Mouse (Mus musculus) R1 (cell line): Measurements from ENCODE around the gene Kifc5b.
"Not testable (repeated sequence)": the region's sequence is repeated elsewhere in the genome, so short reads cannot be mapped to it uniquely, and the experiment has no call there.

Experiments
- DNase-seq: peaks from one replicate; pipeline ENCODE4 v3.0.0-alpha.2; 2018; ENCODE audit warnings: low read depth, low spot score

Gene Kifc5b

DNA sequence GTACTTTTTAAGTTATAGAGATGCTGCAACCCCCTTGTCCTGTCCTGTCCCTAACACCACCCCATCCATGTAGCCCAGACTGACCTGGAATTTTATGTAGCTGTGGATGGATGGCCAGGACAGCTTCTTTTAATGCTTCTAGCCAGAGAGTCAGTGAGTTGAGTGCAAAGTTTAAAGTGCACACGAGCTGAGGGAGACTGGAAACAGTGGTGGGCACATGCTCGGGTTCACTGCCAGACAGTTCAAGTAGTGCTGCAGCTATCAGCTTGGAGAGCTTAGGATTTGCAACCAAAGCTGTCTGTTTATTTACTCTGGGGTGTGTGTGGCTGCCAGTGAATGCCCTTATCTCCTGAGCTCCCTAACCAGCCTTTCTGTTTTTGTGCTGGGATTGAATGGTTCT lies 2.6 kb downstream of the Kifc5b start:
- DNase-seq, result not testable (repeated sequence)

DNA sequence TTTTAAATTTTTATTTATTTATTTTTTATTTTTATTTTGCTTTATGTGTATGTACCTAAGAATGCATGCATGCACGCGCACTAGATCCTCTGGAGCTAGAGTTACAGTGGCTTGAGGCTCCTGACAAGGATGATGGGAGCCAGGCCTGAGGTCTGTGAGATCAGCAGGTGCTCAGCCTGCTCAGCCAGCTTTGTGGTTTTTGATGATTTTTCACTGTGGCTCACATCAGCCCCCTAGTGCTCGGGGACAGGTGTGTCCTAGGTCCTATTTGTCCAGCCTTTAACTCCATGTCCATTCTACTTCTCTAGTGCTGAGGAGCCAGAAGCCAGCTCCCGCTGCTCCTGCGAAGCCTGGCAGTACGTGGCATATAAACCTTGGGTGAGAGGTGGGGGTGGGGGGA lies 5.5 kb downstream of the Kifc5b start:
- not testable (repeated sequence) for DNase-seq

DNA sequence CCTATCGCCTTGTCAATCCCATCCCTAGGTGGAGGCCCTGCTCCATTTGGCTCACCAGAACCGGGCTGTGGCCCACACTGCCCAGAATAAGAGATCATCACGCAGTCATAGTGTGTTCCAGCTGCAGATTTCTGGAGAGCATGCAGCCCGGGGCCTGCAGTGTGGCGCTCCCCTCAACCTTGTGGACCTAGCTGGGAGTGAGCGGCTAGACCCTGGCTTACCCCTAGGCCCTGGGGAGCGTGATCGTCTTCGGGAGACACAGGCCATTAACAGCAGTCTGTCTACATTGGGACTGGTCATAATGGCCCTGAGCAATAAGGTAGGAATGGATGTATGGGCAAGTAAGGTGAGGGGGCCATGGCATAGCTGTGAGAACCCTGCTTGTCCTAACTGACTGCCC lies 8.5 kb downstream of the Kifc5b start:
- DNase-seq, result not testable (repeated sequence)

DNA sequence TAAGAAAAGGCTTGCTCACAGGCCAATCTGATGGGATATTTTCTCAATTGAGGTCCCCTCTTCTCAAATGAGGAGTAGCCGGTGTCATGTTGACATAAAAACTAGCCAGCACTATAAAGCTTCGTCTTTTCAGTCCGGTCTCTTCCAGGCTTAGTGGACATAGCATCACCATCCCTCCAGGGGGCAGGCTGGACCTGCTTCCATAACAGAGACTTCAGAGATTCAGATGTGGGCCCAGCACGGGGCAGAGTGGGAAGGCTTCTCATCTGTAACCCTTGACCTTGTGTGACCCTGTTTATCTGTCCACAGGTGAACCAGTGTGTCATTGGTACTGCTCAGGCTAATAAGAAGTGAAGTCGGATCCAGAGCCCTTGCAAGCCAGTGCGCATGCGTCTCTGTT lies 14.9 kb downstream of the Kifc5b start:
- peak; percentile 45 for DNase-seq

DNA sequence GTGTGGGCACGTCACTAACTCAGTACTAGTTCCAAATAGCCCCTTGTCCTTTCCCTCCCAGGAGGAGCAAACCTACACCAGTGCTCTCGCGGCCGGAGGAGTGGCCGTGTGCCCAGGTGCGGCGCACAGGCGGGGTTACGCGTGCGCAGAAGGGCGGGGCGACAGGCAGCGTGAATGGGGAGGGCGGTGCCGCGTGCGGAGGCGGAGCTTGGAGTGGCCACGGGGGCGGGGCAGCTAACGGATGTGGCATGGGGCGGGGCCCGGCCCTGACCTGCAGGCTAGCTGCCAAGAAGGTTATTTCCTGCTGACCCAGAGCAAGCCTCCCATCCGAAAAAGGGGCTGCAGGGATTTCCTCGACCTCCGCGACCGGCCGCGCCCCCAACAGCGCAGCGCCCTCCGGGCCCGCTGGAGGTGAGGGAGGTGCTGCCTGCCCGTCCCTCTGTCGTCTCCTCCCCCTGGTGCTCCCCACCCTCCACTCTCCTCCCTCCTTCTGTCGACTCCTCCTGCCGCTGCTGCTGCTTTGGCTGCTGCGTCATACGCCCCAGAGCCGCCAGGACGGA lies 16.0 kb downstream of the Kifc5b start, which contains the start of gene Phf1:
Gene Phf1, plus strand, starts transcription at position 214 of the 560 bp plus-strand sequence.
- peak; percentile 92 for DNase-seq

DNA sequence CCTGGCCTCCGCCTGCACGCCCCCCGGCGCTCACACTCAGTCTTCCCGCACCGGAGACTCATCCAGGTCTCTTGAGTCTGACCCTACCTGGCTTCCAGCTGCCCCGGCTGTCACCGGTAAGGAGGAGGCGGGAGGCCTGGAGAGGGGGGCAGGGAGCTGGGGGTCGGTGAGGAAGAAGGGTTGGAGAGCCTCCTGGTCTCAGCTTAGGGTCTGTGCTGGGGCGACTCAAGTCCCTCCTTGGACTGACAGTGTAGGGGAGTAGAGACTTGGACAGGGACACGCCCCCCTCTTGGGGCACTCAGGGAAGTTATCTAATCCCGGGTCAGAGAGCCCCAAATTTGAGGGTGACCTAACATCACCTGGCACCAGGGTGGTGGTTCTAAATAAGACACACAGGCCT lies 16.5 kb downstream of the Kifc5b start:
- DNase-seq, result no peak

DNA sequence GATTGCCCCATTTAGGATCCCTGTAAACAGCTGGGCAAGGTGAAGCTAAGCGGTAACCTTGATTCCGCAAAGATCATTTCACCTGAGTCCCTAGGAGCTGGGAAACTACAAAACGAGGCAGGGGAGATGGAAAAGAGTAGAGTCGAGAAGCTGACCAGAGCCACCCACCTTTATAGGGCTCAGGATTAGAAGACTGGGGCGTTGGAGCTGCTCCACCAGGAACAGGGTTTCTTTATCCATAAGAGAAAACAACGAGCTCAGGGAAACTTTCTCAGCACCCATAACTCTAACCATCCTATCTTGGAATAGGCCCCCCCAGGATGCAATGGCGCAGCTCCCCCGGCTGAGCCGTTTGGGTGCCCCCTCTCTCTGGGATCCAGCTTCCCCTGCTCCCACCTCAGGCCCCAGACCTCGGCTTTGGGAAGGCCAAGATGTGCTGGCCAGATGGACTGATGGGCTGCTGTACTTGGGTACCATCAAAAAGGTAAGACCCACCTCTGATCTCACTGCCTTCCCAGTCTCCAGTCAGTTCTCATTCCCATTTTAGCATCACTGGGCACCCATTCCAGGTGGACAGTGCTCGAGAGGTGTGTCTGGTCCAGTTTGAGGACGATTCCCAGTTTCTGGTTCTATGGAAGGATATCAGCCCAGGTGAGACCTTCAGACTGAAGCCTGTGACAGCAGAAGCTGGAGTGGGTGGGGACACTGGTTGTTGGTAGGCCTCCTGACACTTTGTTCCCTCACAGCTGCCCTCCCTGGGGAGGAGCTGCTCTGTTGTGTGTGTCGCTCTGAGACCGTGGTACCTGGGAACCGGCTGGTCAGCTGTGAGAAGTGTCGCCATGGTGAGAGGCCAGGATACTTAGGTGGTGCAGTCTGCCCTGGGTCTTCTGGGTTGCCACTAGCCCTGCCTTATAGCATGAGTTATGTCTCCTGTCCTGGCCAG lies 17.3 kb downstream of the Kifc5b start:
- no peak for DNase-seq

DNA sequence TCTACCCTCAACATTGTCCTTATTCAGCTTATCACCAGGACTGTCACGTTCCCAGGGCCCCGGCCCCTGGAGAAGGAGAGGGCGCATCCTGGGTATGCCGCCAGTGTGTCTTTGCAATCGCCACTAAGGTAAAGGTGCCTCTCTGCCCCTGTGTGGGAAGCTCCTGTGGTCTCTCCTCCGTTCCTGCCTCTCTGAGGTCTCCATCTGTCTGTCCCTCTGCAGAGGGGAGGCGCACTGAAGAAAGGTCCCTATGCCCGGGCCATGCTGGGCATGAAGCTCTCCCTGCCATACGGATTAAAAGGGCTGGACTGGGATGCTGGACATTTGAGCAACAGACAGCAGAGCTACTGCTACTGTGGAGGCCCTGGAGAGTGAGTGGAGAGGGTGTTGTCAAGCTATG lies 18.1 kb downstream of the Kifc5b start:
- DNase-seq, result no peak

DNA sequence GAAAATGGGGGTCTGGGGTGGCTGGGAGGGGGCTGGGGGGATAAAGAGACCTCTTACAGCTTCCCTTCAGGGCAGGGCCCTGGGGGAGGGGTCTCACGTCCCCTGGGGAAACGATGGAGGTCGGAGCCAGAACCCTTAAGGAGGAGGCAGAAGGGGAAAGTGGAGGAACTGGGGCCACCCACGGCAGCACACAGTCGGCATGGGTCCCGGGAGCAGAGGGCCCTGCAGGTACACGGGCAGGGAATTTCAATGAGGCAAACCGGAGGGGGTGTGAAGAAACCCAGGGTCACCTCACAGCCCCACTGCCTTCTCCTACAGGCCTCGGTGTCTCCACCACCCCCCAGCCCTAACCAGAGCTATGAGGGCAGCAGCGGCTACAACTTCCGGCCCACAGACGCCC lies 19.6 kb downstream of the Kifc5b start:
- DNase-seq, result no peak

DNA sequence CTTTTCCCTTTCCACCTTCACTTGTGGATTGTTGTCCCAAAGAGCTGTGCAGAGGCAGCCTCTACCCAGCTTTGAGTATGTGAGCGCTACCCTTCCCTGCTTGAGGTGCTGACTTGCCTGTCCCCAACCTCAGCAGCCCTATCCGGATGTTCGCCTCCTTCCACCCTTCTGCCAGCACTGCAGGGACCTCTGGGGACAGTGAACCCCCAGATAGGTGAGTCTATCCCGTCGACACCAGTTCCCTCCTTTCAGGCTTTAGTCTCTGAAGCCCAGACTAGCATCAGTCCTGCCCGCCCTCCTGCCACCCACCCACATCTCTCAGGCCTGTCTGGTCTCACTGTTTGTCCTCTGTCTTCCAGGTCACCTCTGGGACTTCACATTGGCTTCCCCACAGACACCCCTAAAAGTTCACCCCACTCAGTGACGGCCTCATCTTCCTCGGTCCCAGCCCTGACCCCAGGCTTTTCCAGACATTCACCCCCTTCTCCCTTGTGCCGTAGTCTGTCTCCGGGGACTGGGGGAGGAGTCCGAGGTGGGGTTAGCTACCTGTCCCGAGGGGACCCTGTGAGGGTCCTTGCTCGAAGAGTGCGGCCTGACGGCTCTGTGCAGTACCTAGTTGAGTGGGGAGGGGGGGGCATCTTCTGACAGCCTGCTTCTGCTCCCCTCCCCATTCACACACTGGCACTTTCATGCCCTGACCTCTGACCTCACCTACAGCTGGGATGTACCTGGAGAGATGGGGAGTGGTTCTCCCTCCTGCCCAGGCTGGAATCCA lies 20.2 kb downstream of the Kifc5b start:
- no peak for DNase-seq

DNA sequence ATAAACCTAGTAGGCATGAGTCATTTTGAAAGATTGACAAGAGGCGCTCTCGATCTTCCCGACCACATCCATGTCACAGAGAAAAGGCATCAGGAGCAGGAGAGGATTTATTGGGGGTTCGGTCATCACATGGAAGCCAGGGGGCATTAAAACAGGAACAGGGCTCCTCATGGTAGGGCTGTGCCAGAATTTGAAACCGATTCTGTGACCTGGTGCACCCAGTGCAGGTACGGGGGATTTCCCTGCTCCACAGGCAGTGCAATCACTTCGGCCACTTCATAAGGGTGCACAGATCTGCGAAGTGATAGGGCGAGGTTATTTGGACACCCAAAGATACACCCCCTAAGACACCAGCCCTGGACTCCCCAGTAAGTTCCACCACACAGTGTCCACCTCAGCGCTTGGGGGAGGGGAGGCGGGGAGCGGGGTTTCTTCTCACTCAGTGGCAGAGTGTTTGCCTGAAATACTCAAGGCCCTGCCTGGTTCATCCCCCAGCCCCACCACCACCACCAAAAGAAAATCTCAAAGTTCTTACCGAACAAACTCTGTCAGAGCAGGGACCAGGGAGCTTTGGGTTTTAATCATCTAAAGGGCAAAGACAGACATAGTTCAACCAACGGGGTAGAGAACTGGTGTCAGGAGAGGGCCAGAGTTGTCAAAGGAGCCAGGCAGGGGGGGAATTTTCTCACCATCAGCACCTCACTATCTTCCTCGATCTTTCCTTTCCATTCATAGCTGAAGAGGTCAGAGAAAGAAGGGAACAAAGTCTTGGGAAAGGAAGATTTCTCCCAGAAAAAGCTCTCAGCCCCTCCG lies 21.2 kb downstream of the Kifc5b start:
- DNase-seq, result no peak

DNA sequence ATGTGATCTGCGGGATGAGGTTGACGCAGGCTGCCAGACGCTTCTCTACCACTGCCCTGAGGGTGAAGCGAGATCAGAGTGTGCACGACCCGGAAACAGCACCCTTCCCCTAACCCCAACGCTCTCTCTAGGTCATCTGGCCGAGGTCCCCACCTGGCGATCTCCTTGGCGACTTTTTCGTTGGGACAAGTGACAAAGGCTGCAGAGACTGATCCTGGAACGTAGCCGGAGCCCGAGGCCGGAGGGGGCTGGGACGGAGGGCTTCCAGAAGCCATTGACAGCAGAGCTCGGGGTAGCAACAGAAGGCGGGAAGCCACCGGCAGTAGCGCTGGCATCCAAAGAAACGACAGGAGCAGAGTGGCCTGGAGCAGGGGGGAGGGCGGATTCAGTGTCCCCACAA lies 21.8 kb downstream of the Kifc5b start:
- no peak for DNase-seq

DNA sequence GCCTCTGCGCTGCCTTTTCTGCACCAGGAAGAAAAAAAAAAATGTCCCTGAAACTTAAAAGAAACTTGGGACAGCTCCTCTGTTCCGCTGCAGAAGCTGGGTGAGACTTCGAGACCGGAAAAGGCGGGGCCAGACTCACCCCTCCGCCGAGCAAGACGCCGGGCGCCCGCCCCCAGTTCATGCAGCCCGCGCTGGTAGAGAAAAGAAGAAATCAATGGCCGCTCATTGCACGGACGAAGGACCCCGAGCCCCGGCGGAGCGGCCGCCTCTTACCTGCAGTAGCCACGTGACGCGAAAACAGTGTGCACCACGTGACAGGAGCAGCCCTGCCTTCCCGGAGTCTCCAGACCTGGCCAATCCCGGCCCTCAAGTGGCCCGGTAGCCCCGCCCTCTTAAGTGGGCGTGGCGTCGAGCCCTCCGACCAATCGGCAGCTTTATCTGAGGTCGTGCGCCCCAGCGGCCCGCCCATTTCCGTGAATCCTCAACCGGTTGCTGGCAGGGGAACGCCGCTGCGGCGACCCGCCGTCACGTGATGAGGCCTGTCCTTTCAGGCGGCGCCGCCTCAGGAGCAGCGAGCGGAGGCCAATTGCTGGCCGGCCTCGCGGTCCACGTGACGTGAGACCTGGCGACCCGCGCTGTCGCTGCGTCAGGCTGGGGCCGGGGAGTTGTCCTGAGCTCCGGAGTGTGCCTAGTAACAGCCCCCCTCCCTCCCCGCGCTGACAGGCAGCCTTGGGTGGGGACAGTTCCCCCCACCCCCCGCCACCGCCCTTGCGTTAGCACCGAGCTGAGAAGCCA lies 22.5 kb downstream of the Kifc5b start, which contains the start of gene Cuta:
Gene Cuta, minus strand, starts transcription at position 392 of the 795 bp plus-strand sequence.
- peak; percentile 99 for DNase-seq

DNA sequence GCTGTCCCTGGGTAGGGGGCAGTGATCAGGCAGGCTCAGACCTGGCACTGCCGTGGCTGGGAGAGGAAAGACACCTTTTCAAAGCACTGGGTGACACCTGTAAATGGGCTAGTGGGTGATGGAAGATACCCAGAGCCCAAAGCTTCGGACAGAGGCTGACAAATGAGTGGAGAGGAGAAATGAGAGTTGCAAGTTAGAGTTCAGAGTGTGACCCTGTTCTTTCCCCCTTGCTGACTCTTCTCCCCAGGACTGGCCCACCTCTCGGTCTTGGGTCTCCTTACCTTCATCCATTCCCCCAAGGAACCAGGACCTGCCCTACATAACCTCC lies 23.0 kb downstream of the Kifc5b start:
- DNase-seq, result no peak

DNA sequence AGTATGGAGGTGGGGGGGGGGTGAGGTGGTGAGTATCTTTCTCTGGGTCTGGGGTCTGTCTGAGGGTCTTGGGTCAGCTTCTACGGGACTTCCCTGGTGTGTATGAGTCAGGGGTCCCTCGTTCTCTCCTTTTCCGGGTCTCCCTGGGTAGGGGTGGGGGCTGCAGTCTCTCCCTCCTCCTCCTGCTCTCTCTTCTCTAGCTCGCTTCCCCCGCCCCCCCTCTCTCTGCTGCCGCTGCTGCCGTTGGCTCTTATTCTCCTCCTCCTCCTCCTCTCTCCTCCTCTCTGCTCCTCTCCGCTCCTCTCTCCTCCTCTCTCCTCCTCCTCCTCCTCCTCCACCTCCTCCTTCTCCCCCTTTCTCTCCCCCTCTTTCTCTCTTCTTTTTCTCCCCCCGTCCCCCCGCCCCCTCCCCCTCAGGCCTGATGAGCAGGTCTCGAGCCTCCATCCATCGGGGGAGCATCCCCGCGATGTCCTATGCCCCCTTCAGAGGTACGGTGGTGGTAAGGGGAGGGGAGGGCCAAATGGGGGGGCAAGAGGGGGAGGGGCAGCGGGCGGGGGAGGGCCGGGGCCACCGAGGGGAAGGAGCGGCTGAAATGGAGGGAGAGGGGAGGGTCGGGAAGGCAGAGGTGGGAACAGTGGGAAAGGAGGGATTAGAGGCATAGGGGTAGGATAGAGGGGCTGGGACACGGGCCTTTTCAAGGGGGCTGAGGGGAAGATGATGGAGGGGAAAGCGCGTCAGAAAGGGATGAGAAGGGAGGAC lies 24.3 kb downstream of the Kifc5b start, which contains the start of gene Syngap1:
Gene Syngap1, plus strand, starts transcription at position 223 of the 759 bp plus-strand sequence.
- DNase-seq, result no peak

DNA sequence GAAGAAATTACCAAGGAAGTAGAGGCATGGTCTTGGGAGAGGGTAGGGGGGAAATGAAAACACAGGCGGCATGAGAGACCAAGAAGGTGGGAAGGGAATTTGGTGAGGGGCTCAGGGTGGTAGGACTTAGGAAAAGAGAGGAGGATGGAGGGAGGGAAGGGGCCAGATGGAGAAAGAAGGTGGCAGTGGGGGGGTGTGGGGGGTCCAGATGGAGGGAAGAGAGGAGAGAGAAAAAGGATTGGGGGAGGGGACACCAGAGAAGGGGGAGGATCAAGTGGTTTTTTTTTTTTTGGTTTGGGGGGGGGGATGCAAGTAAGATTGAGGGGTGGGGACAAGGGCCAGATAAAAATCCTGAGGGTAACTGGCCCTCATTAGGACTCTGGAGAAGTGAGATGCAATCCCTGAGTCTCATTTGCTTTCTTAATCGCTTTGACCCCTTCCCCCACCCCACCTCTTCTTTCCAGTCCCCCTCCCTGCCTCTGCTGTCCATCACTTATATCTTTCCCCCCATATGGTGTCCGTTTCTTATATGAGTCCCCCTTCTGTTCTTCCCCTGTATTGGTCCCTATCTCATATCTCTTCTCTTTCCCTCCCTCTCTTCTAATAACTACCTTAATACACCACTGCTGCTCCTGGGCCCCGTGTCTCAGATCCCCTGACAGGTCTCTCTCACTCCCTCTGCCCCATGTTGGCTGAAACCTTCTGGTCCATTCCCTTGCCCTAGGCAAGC lies 25.1 kb downstream of the Kifc5b start:
- DNase-seq, result no peak

DNA sequence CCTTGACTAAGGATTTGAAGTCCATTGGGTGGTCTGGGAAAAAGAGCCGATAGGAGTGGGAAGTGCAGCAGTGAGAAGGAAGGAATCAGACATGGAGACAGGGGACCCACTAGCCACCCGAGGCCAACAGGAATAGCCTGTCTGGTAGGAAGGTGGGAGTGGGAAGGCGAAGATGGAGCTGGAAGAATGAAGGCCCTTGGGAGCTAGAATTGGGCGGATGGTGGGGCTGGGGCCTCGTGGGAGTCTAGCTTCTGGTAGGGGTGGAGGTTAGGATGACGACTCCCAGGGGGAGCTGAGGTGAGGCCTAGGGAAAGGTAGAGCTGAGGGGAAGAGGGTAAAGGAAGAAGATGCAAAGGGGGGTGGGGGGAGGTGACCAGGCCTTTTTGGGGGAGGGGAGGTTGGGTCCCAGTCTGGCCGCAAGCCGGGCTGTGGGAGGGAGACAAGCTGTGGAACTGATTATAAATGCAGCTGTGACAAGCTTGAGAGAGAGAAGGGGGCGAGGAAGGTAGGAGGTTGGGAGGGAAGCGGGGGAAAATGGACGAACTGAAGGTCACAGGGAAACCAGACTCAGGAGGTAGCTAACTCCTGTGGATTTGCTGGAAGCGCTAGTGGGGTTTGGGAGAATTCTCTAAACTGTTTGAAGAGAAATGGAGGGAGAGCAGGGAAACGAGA lies 29.1 kb downstream of the Kifc5b start:
- DNase-seq, result no peak

DNA sequence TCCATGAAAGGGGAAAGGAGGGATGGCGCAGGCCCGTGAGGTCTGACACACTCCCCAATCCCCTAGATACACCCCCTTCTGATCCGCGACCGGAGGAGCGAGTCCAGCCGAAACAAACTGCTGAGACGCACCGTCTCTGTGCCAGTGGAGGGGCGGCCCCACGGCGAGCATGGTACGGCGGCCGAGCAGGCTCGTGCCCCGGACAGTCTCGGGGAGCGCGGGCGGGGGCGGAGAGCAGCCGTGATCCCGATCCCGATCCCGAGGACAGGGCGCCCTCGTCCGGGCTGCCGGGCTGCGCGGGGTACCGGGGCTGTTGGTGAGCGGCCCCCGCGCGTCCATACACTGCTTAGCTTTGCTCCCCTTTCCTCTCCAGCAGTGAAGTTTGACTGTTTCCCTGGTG lies 29.7 kb downstream of the Kifc5b start:
- peak; percentile 45 for DNase-seq
